Mouse (Mus musculus) G1E (cell line): ENCODE measurements around the gene Arl14. TPM values are rescaled to one million over a fixed set of nuclear protein-coding genes. Genes with fewer than 3 reads are reported as not detected.
"Not testable (repeated sequence)": the region's sequence is repeated elsewhere in the genome, so short reads cannot be mapped to it uniquely, and the experiment has no call there.

Experiments used
- ATAC-seq: 2 replicates; pipeline ENCODE4 v1.8.0; 2016; ENCODE audit warnings: mild to moderate bottlenecking; ENCODE audit not compliant: insufficient number of reproducible peaks, poor library complexity, low FRiP score, severe bottlenecking; ENCODE audit errors: extremely low read depth
- DNase-seq: peaks from one replicate; pipeline ENCODE4 v3.0.0; 2012; ENCODE audit warnings: low spot score
- H3K27me3 ChIP-seq: 2 replicates; pipeline ENCODE4 v1.6.1; 2012; ENCODE audit warnings: mild to moderate bottlenecking, low read length, inconsistent platforms; ENCODE audit not compliant: insufficient read depth
- H3K36me3 ChIP-seq: replicated peaks from 2 replicates; pipeline ENCODE3; 2012; ENCODE audit warnings: mild to moderate bottlenecking, inconsistent platforms
- H3K4me1 ChIP-seq: 2 replicates; pipeline ENCODE4 v1.6.1; 2012; ENCODE audit warnings: low read depth, low read length, inconsistent platforms, mixed read lengths; ENCODE audit not compliant: insufficient read depth
- H3K4me3 ChIP-seq: 2 replicates; pipeline ENCODE4 v1.5.1; 2012; ENCODE audit warnings: low read depth, mild to moderate bottlenecking, inconsistent platforms, low read length, moderate library complexity, mixed read lengths
- H3K9me3 ChIP-seq: replicated peaks from 2 replicates; pipeline ENCODE4 v1.6.1; 2012; ENCODE audit warnings: inconsistent platforms
- CTCF ChIP-seq: IDR thresholded peaks from 2 replicates; pipeline ENCODE4 v1.5.1; 2012; ENCODE audit warnings: low read depth, low read length, inconsistent platforms, mixed read lengths
- GATA1 ChIP-seq: IDR thresholded peaks from 2 replicates; pipeline ENCODE4 v1.6.1; 2012; ENCODE audit warnings: borderline replicate concordance, low read length, inconsistent platforms, mixed read lengths
- GATA2 ChIP-seq: IDR thresholded peaks from 2 replicates; pipeline ENCODE4 v1.6.1; 2012; ENCODE audit warnings: low read depth, low read length, inconsistent platforms, borderline replicate concordance
- POLR2AphosphoS5 ChIP-seq: IDR thresholded peaks from 2 replicates; pipeline ENCODE4 v1.6.1; 2012; ENCODE audit warnings: low read depth, low read length, inconsistent platforms; ENCODE audit not compliant: insufficient replicate concordance
- TAL1 ChIP-seq: conservative IDR thresholded peaks from 2 replicates; pipeline ENCODE4 v1.6.1; 2012; ENCODE audit warnings: low read depth, low read length, inconsistent platforms, mixed read lengths
- polyA plus RNA-seq: library from polyadenylated mRNA; stranded (reverse); fragments of >175 nt; gene quantifications from 2 replicates; pipeline ENCODE4 v1.2.3, GENCODE M21; 2012
- total RNA-seq, 2 experiments: library from RNA; stranded (forward) in 1 of 2; stranded (reverse) in 1 of 2; fragments of 200-1000 nt in 1 of 2; fragments of >200 nt in 1 of 2; fragmentation: Nextera tagmentation in 1 of 2; gene quantifications; 2 replicates each; pipeline ENCODE4 v1.2.3; 2014 to 2017

The Arl14 gene
- total and polyA plus RNA-seq, 3 experiments, result not detected

DNA sequence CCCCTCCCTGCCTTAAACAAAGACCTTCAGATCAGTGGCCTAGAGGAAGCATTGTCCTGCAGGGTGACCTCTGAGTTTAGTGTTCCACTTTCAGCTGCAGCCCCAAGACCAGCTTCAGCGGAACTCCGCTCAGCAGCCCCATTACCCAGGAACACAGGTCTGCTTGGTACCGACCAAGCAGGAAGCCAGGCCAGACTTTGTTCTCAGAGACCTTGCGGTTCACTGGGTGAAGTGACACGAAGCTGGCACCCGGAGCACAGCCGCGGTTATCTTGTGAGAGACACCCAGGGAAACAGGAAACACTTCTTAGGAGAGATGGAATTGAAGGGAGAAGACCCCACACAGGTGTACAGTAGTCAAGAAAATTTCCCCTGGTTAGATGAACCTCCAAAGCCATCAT, 1.4 kb downstream of the Arl14 start:
- H3K9me3 ChIP-seq, result no peaks in the 10 kb centered on the region
- TF ChIP-seq POLR2AphosphoS5, result no peak
- TF ChIP-seq GATA2, result no peak
- no peak for TF ChIP-seq TAL1
- no peak for TF ChIP-seq GATA1
- no peak for TF ChIP-seq CTCF
- H3K36me3 ChIP-seq, result no peaks in the 10 kb centered on the region
- no peaks in the 10 kb centered on the region for H3K4me1 ChIP-seq
- DNase-seq (no peak), ATAC-seq (no peak)
- 0 out of 2 replicates have a peak, but pooled peaks cover 2% of the 10 kb centered on the region for H3K27me3 ChIP-seq
- H3K4me3 ChIP-seq, result no peak overlapping the region

DNA sequence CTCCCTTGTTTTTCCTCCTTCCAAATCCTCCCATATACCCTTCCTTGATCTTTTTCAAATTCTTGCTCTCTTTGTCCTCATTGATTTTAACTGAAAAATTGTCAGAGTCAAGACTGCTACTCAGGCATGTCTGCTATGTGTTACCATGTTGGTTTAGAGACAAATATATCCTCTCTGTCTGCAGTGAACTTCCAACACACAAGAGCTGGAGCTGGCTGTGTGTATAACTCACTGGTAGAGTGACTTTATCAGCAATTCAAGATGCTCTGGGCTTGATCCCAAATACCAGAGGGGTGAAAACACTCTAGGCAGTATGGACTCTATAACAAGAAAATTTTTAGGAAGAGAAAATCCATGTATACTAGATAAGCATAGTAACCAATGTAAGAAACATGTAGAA, 2.8 kb downstream of the Arl14 start:
- Histone ChIP-seq H3K4me1 (no peaks in the 10 kb centered on the region), H3K27me3 (0 out of 2 replicates have a peak, but pooled peaks cover 2% of the 10 kb centered on the region), H3K4me3 (no peak overlapping the region), H3K36me3 (no peaks in the 10 kb centered on the region), H3K9me3 (no peaks in the 10 kb centered on the region)
- no peak for ATAC-seq
- DNase-seq, result no peak
- TF ChIP-seq TAL1 (no peak), CTCF (no peak), GATA1 (no peak), POLR2AphosphoS5 (no peak), GATA2 (no peak)

- Histone ChIP-seq H3K4me3 (no peak overlapping the region), H3K27me3 (peaks cover 4% of the 10 kb centered on the region; the same call in 1 of the 2 replicates), H3K4me1 (no peaks in the 10 kb centered on the region), H3K36me3 (no peaks in the 10 kb centered on the region), H3K9me3 (no peaks in the 10 kb centered on the region)
- TF ChIP-seq CTCF (no peak), GATA1 (no peak), TAL1 (no peak), POLR2AphosphoS5 (no peak), GATA2 (no peak)
- ATAC-seq (no peak), DNase-seq (no peak)
Observed at GRCm38 (mm10) chr3:69226496-69226895, 4.3 kb downstream of the Arl14 start.

DNA sequence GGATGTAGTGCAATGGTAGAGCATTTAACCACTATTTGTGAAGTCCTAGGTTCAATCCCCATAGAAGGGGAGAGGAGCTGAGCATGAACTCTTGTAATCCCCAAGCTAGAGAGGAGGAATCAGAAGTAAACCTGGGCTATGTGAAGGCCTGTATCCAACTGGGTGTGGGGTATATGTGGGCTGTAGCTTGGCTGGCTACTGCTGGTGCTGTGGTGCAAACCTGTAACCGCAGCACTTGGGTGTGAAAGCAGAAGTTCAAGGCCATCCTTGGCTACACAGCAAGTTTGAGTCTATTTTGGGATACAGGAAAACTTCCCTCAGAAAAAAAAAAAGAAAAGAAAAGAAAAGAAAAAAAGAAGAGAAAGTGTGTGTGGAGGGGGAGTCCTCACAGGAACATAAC, 5.8 kb downstream of the Arl14 start:
- Histone ChIP-seq H3K27me3 (peaks cover 6% of the 10 kb centered on the region; the same call in 1 of the 2 replicates), H3K4me1 (no peaks in the 10 kb centered on the region), H3K9me3 (no peaks in the 10 kb centered on the region), H3K4me3 (no peak overlapping the region), H3K36me3 (no peaks in the 10 kb centered on the region)
- ATAC-seq (no peak), DNase-seq (no peak)
- no peak for TF ChIP-seq GATA2
- TF ChIP-seq CTCF, result no peak
- no peak for TF ChIP-seq GATA1
- no peak for TF ChIP-seq TAL1
- no peak for TF ChIP-seq POLR2AphosphoS5

DNA sequence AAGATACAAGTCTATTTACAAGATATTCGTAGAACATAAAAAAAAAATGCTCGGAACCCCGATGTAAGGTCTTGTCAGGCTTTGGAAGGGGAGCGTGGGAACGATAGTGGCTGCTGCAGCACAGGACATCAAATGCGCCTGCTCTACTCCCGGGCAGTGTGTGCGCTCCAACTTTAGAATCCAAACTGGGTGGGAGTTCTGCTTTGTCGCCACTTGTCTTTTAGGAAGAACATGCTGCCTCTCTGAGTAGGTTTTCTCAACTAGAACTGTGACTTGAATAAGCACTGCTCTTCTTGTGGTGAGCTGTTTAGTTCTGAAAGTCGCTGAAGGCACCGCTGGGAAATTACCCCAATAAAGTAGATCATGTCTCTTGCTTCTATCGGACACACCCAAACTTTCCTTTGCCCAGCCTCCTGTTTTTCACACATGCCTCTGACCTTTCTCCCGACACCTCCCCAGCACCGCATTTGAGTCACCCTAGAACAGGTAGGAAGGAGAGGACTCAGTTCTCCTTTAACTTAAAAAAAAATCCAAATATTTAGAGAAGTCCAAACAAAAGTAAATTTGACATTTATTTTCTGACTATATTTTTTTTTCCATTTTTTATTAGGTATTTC, 9.4 kb downstream of the Arl14 start:
- no peak for DNase-seq
- no peaks in the 10 kb centered on the region for H3K9me3 ChIP-seq
- no peak for TF ChIP-seq POLR2AphosphoS5
- no peak for TF ChIP-seq GATA2
- no peak for TF ChIP-seq TAL1
- no peaks in the 10 kb centered on the region for H3K4me1 ChIP-seq
- ATAC-seq, result no peak
- no peak overlapping the region for H3K4me3 ChIP-seq
- no peaks in the 10 kb centered on the region for H3K36me3 ChIP-seq
- peaks cover 6% of the 10 kb centered on the region; the same call in 1 of the 2 replicates for H3K27me3 ChIP-seq

- not testable (repeated sequence) for H3K9me3 ChIP-seq, H3K4me3 ChIP-seq, H3K36me3 ChIP-seq, ATAC-seq, H3K27me3 ChIP-seq, DNase-seq, H3K4me1 ChIP-seq
Observed at GRCm38 (mm10) chr3:69233552-69234189, 11.5 kb downstream of the Arl14 start.
